Mouse (Mus musculus): ENCODE measurements around the gene Neu4.

GRCm38 (mm10) chr1:94055966-94056365 is 35.7 kb downstream of the Neu4 start:
- TF ChIP-seq CTCF (IDR thresholded peaks at IDR 0.05; ENCODE audit: borderline replicate concordance, insufficient read depth, low read depth, low read length) (no peak), POLR2A (IDR thresholded peaks at IDR 0.05; ENCODE audit: borderline replicate concordance, insufficient read depth, low read length) (no peak)
